Mouse (Mus musculus): ENCODE measurements at regions not wholly inside any gene's neighbourhood (a gene's known extent, or its start where the extent isn't known, plus 50 kb on each side); places are given as distances from the start of the nearest gene placed in this dataset.
"Not testable (repeated sequence)": the region's sequence is repeated elsewhere in the genome, so short reads cannot be mapped to it uniquely, and the experiment has no call there.

DNA sequence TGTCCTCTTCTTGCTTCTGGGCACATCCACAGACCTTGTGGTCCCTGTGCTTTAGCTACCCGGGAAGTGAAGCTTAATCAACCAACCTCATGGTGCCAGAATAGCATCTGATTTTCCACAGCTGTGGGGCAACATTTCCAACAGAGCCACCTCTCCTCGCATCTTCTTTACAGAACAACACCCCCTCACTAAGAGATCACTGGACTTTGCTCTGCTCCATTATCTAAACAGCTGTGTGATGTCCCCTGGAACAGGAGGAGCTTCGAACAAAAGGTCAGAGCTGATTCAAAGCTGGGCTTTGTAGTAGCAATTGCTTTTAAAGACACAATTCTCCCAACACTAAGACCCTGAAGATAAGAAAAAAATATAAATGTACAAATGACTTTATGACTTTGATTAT lies 224.3 kb upstream of the Plxna2 start:
- WGBS: 58% methylated on average over 3 of the region's 3 CpGs

DNA sequence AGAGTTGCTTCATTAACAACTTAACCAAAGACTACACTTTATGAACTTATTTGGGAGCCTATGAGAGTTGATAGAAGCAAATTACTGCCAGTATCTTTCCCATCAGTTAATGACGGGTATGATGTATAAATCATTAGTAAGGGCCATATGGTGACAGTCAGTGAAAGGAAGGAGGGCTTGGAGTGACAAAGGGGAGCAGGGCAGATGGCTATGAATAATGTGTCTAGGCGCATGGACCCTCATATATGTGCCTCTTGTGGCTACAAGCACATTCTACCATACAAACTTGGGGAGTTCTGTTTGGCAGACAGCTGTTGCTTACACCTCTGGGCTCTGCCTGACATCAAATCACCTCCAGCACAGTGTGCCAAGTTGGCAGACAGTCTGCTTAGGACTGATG lies 227.8 kb upstream of the Plxna2 start:
- Histone ChIP-seq H3K4me1 (ENCODE audit: control insufficient read depth, insufficient read depth, low read length) (no peaks in the 10 kb centered on the region), H3K4me3 (replicated peaks; ENCODE audit: insufficient read depth, low read depth, low read length) (no peak overlapping the region), H3K27me3 (ENCODE audit: control insufficient read depth, insufficient read depth, low read length) (no peaks in the 10 kb centered on the region), H3K27ac (ENCODE audit: insufficient read depth, low read length) (no peak overlapping the region)
- WGBS: 73% methylated on average over 2 of the region's 2 CpGs
- TF ChIP-seq CTCF (IDR thresholded peaks at IDR 0.05; ENCODE audit: borderline replicate concordance, insufficient read depth, low read depth, low read length) (no peak), POLR2A (IDR thresholded peaks at IDR 0.05; ENCODE audit: borderline replicate concordance, insufficient read depth, low read length) (no peak)
- DNase-seq: no peak

More for the DNA sequence above, 224.3 kb upstream of the Plxna2 start:
- Histone ChIP-seq H3K4me1 (ENCODE audit: control insufficient read depth, insufficient read depth, low read length) (no peaks in the 10 kb centered on the region), H3K4me3 (replicated peaks; ENCODE audit: insufficient read depth, low read depth, low read length) (no peak overlapping the region), H3K27ac (ENCODE audit: insufficient read depth, low read length) (no peak overlapping the region), H3K27me3 (ENCODE audit: control insufficient read depth, insufficient read depth, low read length) (no peaks in the 10 kb centered on the region)
- TF ChIP-seq POLR2A (IDR thresholded peaks at IDR 0.05; ENCODE audit: borderline replicate concordance, insufficient read depth, low read length) (no peak), CTCF (IDR thresholded peaks at IDR 0.05; ENCODE audit: borderline replicate concordance, insufficient read depth, low read depth, low read length) (no peak)
- DNase-seq: no peak

DNA sequence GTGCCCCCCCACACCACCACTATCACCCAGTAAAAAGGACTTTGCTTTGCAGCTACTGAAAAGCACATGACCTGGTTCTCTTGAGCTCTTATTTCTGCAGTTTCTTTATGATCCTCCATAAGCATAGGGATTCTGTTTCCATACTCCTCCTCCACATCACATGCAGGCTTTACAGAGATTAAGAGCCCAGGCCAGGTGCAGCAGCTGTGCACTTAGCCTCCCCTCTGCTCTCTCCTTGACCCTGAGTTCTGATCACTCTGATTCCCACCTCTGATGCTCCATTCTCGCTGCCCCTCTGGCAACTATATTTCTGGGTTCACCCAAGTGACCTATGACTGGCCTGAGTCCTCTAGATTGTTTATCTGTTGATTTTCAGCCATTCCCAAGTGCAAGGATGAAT lies 239.9 kb upstream of the Plxna2 start:
- DNase-seq: no peak
- WGBS: 74% methylated on average over 1 of the region's 1 CpGs
- TF ChIP-seq POLR2A (IDR thresholded peaks at IDR 0.05; ENCODE audit: borderline replicate concordance, insufficient read depth, low read length): no peak
- no peak for TF ChIP-seq CTCF (IDR thresholded peaks at IDR 0.05; ENCODE audit: borderline replicate concordance, insufficient read depth, low read depth, low read length)

DNA sequence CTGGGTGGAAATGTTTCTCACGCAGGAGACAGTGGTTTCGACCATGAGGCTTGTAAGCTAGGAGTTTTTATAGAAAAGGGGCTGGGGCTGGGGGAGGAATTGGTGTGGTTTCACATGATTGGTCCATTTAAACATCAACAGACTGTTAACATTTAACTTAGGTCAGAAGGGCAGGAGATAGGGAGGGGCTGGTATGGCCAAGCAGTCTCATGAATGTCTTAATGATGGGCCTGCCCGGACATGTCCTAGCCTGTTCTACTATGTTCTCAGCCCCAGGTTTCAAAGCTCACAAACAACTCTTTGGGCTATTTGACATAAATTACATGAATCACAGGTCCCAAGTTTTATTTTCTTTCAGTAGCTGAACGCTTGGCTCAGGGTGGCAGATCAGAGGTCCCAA lies 244.5 kb upstream of the Plxna2 start:
- H3K4me3 ChIP-seq (replicated peaks; ENCODE audit: insufficient read depth, low read depth, low read length); H3K27ac ChIP-seq (ENCODE audit: insufficient read depth, low read length); H3K27me3 ChIP-seq (ENCODE audit: control insufficient read depth, insufficient read depth, low read length); H3K4me1 ChIP-seq (ENCODE audit: control insufficient read depth, insufficient read depth, low read length); DNase-seq: not testable (repeated sequence)
- 96% methylated on average over 4 of the region's 4 CpGs for whole genome bisulfite sequencing

More for the DNA sequence above, 239.9 kb upstream of the Plxna2 start:
- Histone ChIP-seq H3K27me3 (ENCODE audit: control insufficient read depth, insufficient read depth, low read length) (no peaks in the 10 kb centered on the region), H3K27ac (ENCODE audit: insufficient read depth, low read length) (no peak overlapping the region), H3K4me3 (replicated peaks; ENCODE audit: insufficient read depth, low read depth, low read length) (no peak overlapping the region), H3K4me1 (ENCODE audit: control insufficient read depth, insufficient read depth, low read length) (no peaks in the 10 kb centered on the region)

DNA sequence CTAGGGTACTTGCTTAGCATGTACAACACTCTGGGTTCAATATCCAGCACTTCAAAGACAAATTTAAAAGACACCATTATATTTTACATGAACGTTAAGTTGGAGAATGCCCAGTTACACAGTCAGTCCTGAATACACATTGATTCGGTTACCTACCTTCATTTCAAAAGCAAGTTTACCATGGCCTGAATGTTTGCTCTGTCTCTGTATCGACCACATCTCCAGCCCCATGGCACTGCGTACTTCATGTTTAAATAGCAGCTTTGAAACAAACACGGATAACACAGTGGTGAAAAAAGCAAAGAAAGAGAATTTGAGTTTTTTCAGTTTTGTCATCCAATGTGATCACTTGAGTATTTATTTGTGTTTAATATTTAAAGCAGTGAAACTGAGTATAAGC lies 254.1 kb upstream of the Plxna2 start:
- no peak for DNase-seq
- H3K4me3 ChIP-seq (replicated peaks; ENCODE audit: insufficient read depth, low read depth, low read length): no peak overlapping the region
- TF ChIP-seq POLR2A (IDR thresholded peaks at IDR 0.05; ENCODE audit: borderline replicate concordance, insufficient read depth, low read length): no peak
- no peaks in the 10 kb centered on the region for H3K4me1 ChIP-seq (ENCODE audit: control insufficient read depth, insufficient read depth, low read length)
- no peaks in the 10 kb centered on the region for H3K27me3 ChIP-seq (ENCODE audit: control insufficient read depth, insufficient read depth, low read length)
- 90% methylated on average over 5 of the region's 5 CpGs for WGBS
- no peak overlapping the region for H3K27ac ChIP-seq (ENCODE audit: insufficient read depth, low read length)

DNA sequence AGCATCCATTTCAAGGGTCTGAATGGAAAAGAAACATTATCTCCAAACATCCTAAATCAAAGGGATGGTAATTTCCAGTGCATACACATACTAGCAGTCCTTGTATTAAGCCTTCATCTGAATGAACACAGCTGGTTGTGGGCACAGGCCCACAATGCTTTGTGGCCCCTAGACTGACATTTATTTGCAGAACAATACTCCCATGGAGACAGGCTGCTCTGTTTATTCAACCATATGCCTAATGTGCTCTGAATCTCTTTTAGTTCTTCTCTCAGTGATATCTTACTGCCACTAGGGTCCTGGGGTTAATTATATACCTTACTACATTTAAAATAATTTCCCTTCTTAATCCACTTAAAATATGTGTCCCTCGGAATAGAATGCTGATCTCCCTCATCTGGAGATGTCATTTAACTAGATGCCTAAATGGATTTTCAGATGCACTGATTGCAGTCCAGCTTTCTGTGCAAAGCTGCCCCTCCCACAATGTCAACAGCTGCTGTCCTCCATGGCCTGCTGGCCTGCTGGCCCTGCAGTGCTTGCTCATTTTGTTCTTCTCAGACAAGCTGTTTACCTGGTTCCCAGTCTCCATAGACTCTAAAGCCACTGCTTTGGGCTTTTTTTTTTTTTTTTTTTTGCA lies 254.8 kb upstream of the Plxna2 start:
- Histone ChIP-seq H3K27ac (ENCODE audit: insufficient read depth, low read length) (no peak overlapping the region), H3K4me3 (replicated peaks; ENCODE audit: insufficient read depth, low read depth, low read length) (no peak overlapping the region), H3K4me1 (ENCODE audit: control insufficient read depth, insufficient read depth, low read length) (no peaks in the 10 kb centered on the region), H3K27me3 (ENCODE audit: control insufficient read depth, insufficient read depth, low read length) (no peaks in the 10 kb centered on the region)
- WGBS: 61% methylated on average over 1 of the region's 1 CpGs
- DNase-seq: no peak
- TF ChIP-seq CTCF (IDR thresholded peaks at IDR 0.05; ENCODE audit: borderline replicate concordance, insufficient read depth, low read depth, low read length): no peak

DNA sequence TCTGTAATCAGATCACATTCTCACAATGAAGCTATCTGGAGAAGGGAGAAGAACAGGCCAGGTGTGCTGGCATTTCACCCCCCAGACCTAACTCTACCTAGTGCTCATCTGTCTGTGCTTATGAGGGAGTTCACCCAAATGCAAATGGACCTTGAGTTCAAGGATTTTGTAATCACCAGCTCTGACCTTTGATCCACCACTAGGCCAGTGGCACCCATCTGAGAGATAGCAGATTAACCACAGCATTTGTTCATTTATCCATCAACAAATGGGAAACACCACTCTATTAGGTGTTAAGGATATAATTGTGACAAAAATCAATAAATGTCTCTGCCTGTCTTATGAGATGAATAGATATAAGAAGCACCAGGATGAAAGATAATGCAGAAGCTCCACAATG lies 255.7 kb upstream of the Plxna2 start:
- Histone ChIP-seq H3K4me1 (ENCODE audit: control insufficient read depth, insufficient read depth, low read length) (no peaks in the 10 kb centered on the region), H3K27ac (ENCODE audit: insufficient read depth, low read length) (no peak overlapping the region), H3K4me3 (replicated peaks; ENCODE audit: insufficient read depth, low read depth, low read length) (no peak overlapping the region), H3K27me3 (ENCODE audit: control insufficient read depth, insufficient read depth, low read length) (no peaks in the 10 kb centered on the region)
- TF ChIP-seq CTCF (IDR thresholded peaks at IDR 0.05; ENCODE audit: borderline replicate concordance, insufficient read depth, low read depth, low read length) (no peak), POLR2A (IDR thresholded peaks at IDR 0.05; ENCODE audit: borderline replicate concordance, insufficient read depth, low read length) (no peak)
- DNase-seq: no peak

DNA sequence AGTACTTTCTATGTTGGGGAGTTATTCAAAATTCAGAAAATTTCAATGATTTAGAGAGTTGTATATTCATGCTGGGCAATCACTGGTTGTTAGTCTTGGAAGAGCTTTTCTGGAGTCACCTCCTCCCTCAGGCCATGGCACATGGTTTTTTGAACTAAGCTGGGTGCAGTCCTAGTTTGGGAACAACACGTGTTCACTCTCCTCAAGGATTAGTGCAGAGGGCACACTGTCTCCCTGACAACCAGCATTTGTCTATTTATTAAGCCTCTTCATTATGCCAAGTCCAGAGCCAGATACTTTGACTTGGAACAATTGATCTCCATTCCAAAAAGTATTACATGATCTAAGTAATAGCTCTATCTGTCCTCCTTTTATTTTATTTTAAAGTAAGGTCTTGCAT lies 256.7 kb upstream of the Plxna2 start:
- H3K4me1 ChIP-seq (ENCODE audit: control insufficient read depth, insufficient read depth, low read length): no peaks in the 10 kb centered on the region
- no peak for TF ChIP-seq CTCF (IDR thresholded peaks at IDR 0.05; ENCODE audit: borderline replicate concordance, insufficient read depth, low read depth, low read length)
- no peak for TF ChIP-seq POLR2A (IDR thresholded peaks at IDR 0.05; ENCODE audit: borderline replicate concordance, insufficient read depth, low read length)
- no peak overlapping the region for H3K27ac ChIP-seq (ENCODE audit: insufficient read depth, low read length)
- H3K27me3 ChIP-seq (ENCODE audit: control insufficient read depth, insufficient read depth, low read length): no peaks in the 10 kb centered on the region
- no peak overlapping the region for H3K4me3 ChIP-seq (replicated peaks; ENCODE audit: insufficient read depth, low read depth, low read length)
- WGBS: 35% methylated on average over 1 of the region's 1 CpGs
- DNase-seq: peak in 1 of 2 experiments; percentile 19
